Mouse (Mus musculus) hindbrain, embryonic 12.5 days (tissue): ENCODE results near the gene Mthfd1l. TPM values are rescaled to one million over a fixed set of nuclear protein-coding genes. Genes with fewer than 3 reads are reported as not detected.

Source experiments
- polyA plus RNA-seq: library from polyadenylated mRNA; unstranded; fragments of >200 nt; fragmentation: Nextera tagmentation; extraction: Ambion mirVana; gene quantifications from 2 replicates; pipeline ENCODE4 v1.2.1, GENCODE M21; 2016

Mthfd1l gene
- polyA plus RNA-seq, 1 experiment from 2014 or later: 8.3 TPM

Other genes with a start within 250 kb of the Mthfd1l start
- 15.3 and 15.5 TPM in 2 replicates for gene Plekhg1, start 232.8 kb upstream of the Mthfd1l start, polyA plus RNA-seq